Mouse (Mus musculus) limb, embryonic 13.5 days (tissue): ENCODE measurements around the gene Pola2. TPM values are rescaled to one million over a fixed set of nuclear protein-coding genes. Genes with fewer than 3 reads are reported as not detected.
A peak's percentile ranks its signal among the peaks of the same experiment; 100 is the strongest.

Experiments used
- ATAC-seq: fragments of 200-750 bp; cut with Nextera tagmentation; 2 replicates; pipeline ENCODE4 v1.8.0; 2017; ENCODE audit warnings: low read depth, moderate number of reproducible peaks, moderate TSS enrichment; ENCODE audit not compliant: low FRiP score
- H3K27ac ChIP-seq: fragments of 300-500 bp; sonication (generic); 2 replicates; pipeline ENCODE4 v1.5.1; 2015; ENCODE audit warnings: inconsistent platforms, mild to moderate bottlenecking, moderate library complexity
- H3K27me3 ChIP-seq: fragments of 300-500 bp; sonication (generic); 2 replicates; pipeline ENCODE4 v1.6.1; 2015; ENCODE audit warnings: mild to moderate bottlenecking, inconsistent platforms
- H3K36me3 ChIP-seq: fragments of 300-500 bp; sonication (generic); 2 replicates; pipeline ENCODE4 v1.6.1; 2015; ENCODE audit warnings: inconsistent platforms, mild to moderate bottlenecking, moderate library complexity
- H3K4me1 ChIP-seq: fragments of 300-500 bp; sonication (generic); 2 replicates; pipeline ENCODE4 v1.6.1; 2015; ENCODE audit warnings: inconsistent platforms
- H3K4me2 ChIP-seq: fragments of 300-500 bp; sonication (generic); replicated peaks from 2 replicates; pipeline ENCODE4 v1.6.1; 2015; ENCODE audit warnings: inconsistent platforms, mild to moderate bottlenecking, moderate library complexity
- H3K4me3 ChIP-seq: fragments of 300-500 bp; sonication (generic); 2 replicates; pipeline ENCODE4 v1.5.1; 2015; ENCODE audit warnings: moderate library complexity, mild to moderate bottlenecking, inconsistent platforms
- H3K9ac ChIP-seq: fragments of 300-500 bp; sonication (generic); 2 replicates; pipeline ENCODE4 v1.6.1; 2015; ENCODE audit warnings: mild to moderate bottlenecking, inconsistent platforms
- H3K9me3 ChIP-seq: fragments of 300-500 bp; sonication (generic); 2 replicates; pipeline ENCODE4 v1.6.1; 2016; ENCODE audit warnings: inconsistent platforms
- WGBS: fragments of 180-500 bp; shearing (Covaris S2); methylation state at CpG from one replicate; pipeline ENCODE4 v1.1.7; 2015; 5-methylcytosine and 5-hydroxymethylcytosine counted together
- polyA plus RNA-seq: library from polyadenylated mRNA; unstranded; fragments of >200 nt; fragmentation: Nextera tagmentation; extraction: Ambion mirVana; gene quantifications from 2 replicates; pipeline ENCODE4 v1.2.1, GENCODE M21; 2015

The Pola2 gene
- polyA plus RNA-seq, 1 experiment from 2014 or later = 75.7 TPM

DNA sequence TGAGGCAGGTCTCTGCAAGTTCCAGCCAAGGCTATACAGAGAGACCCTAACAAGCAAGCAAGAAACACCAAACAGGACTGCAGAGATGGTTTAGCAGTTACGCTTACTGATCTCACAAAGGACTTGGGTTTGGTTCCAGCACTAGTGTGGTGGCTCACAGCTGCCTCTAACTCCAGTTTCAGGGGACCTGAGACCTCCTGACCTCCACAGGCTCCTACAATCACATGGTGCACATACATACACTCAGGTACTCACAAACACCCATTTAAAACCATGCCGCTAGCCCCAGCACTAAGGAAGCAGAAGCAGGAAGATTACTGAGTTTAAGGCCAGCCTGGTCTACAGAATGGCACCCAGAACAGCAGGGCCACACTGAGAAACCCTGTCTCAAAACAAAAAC, 802 bp upstream of the Pola2 start:
- peak overlapping the region; percentile 81 for H3K4me3 ChIP-seq
- H3K9me3 ChIP-seq = no peaks in the 10 kb centered on the region
- ATAC-seq = no peak
- H3K9ac ChIP-seq = peak overlapping the region; percentile 85
- WGBS = 81% methylated on average over 2 of the region's 2 CpGs
- H3K36me3 ChIP-seq = peaks cover 10% of the 10 kb centered on the region
- H3K27ac ChIP-seq = no peak overlapping the region
- H3K27me3 ChIP-seq = no peaks in the 10 kb centered on the region
- peaks cover 34% of the 10 kb centered on the region for H3K4me1 ChIP-seq
- H3K4me2 ChIP-seq = peak overlapping the region; percentile 77

DNA sequence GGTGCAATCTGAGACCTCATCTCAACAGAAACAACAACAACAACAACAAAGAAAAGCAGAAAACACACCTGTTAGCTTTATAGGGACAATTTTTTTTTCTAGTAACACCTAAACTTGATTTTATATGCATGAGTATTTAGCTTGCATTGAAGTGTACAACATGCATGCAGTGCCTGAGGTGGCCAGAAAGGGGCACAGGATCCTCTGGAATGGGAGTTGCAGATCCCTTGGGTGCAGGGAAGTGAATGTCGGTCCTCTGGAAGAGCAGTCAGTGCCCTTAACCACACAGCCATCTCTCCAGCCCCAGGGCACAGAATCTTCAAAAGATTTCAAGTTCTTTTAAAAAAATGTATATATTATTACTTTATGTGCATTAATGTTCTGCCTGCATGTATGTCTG, 1.4 kb downstream of the Pola2 start:
- Histone ChIP-seq H3K4me1 (peaks cover 34% of the 10 kb centered on the region), H3K27ac (no peak overlapping the region), H3K27me3 (no peaks in the 10 kb centered on the region), H3K36me3 (peaks cover 31% of the 10 kb centered on the region), H3K9me3 (no peaks in the 10 kb centered on the region), H3K4me2 (peak overlapping the region; percentile 77), H3K4me3 (peak overlapping the region; percentile 81), H3K9ac (peak overlapping the region; percentile 85; the same call in 1 of the 2 replicates)
- ATAC-seq = no peak
- WGBS = 24% methylated on average over 1 of the region's 1 CpGs

DNA sequence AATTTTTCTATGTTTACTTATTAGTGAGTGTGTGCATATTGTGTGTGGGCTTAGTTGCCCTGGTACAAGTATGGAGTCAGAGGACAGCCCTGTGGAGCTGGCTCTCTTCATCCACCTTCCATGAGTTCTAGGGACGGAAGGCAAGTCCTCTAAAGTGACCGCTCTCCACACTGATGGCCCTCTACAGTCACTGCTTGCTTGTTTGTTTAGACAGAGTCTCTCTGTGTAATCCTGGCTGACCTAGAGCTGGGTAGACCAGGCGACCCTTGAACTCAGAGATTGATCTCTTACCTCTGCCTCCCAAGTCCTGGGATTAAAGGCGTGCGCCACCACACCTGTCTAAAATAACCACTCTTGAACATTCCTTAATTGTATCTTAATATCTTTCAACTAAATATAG, 6.6 kb downstream of the Pola2 start:
- Histone ChIP-seq H3K4me3 (no peak overlapping the region), H3K9me3 (no peaks in the 10 kb centered on the region), H3K36me3 (peaks cover 77% of the 10 kb centered on the region), H3K4me2 (no peak overlapping the region), H3K27me3 (no peaks in the 10 kb centered on the region), H3K27ac (no peak overlapping the region), H3K4me1 (peaks cover 21% of the 10 kb centered on the region), H3K9ac (no peak overlapping the region)
- WGBS = 91% methylated on average over 5 of the region's 5 CpGs
- no peak for ATAC-seq

DNA sequence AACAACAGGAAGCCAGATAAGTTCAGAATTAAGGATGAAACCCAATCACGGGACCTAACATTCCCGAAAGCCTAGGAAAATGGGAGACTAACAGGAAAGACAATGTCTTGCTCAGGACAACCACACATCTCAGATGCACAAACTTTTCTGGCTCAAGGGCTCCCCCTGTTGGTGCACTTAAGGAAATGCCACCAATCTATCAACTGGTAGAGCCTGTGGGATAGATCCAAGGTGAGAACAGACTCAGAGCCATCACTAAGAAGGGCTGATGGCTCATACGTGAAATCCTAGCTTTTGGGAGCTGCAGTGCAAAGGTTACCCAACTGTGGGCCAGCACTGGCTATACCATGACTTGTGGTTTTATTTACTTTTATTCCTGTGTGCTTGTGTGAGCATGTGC, 7.3 kb downstream of the Pola2 start:
- Histone ChIP-seq H3K36me3 (peaks cover 84% of the 10 kb centered on the region), H3K9ac (no peak overlapping the region), H3K4me1 (peaks cover 16% of the 10 kb centered on the region; the same call in 1 of the 2 replicates), H3K4me2 (no peak overlapping the region), H3K4me3 (no peak overlapping the region), H3K27ac (no peak overlapping the region), H3K27me3 (no peaks in the 10 kb centered on the region), H3K9me3 (no peaks in the 10 kb centered on the region)
- ATAC-seq = peak; percentile 54; the same call in 1 of the 2 replicates
- WGBS = 38% methylated on average over 3 of the region's 3 CpGs

DNA sequence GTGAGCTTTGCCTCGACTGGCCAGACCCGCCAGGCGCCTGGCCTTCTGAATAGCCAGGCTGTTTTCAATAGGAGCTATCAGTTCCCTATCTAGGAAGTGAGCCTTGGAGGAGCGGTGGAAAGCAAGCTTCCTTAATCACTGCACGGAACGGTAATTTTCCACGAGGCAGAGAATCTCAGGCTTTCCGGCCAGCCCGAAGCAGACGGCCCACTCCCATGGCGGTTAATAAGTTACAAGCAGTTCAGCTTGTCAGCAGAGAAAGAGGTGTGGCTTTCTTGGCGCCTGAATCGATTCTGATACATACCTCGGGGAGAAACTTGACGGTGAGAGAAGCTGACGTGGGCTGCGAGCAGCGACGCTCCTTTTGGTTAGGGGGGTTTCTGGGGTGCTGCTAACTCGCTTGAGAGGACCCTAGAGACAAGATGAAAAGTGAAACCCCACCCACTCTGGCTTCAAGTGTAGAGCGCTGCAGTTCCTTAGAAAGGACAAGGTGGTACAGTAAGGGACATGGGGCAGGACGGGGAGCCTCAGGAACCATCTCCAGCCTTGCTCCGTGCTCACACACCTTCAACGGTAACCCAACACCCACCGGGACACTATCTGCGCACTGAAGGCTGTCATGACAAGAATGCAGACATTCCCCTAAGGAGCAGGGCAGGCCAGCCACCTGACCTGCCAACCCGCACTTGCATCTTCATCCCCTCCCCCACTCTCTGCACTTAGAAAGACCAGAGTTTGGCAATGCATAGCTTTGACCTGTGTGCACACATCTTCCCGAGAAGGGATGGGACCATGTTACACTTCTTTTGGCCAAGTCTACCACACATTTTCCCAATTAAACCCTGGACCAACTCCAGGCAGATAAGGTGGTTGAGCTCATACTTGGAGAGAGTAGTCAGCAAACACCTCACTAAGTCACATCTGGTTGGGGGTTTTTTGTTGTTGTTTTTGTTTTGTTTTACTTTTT, 8.0 kb downstream of the Pola2 start:
- peaks cover 9% of the 10 kb centered on the region; the same call in 1 of the 2 replicates for H3K4me1 ChIP-seq
- no peaks in the 10 kb centered on the region for H3K27me3 ChIP-seq
- no peaks in the 10 kb centered on the region for H3K9me3 ChIP-seq
- no peak overlapping the region for H3K27ac ChIP-seq
- no peak overlapping the region for H3K4me2 ChIP-seq
- 85% methylated on average over 28 of the region's 28 CpGs for WGBS
- no peak overlapping the region for H3K4me3 ChIP-seq
- no peak overlapping the region for H3K9ac ChIP-seq
- H3K36me3 ChIP-seq = peaks cover 85% of the 10 kb centered on the region
- no peak; the same call in 1 of the 2 replicates for ATAC-seq

DNA sequence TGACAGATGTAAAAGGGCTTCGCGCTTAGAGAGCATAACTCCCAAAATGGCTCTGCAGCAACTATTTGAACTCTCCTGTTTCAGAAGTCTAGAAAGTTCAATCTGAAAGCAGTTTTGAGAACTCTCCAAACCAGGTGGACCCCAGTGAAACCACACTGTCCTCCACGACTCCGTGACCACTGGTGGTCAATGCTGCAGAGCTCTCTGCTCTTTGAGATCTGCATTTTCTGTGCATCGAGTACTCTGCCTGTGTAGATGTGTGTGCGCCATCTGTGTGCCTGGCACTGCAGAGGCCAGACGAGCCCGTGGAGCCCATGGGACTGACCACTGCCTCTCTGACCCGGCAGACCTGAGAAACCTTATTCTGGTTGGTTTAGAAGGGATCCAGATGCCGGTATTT, 9.1 kb downstream of the Pola2 start:
- Histone ChIP-seq H3K9me3 (no peaks in the 10 kb centered on the region), H3K4me2 (no peak overlapping the region), H3K36me3 (peaks cover 93% of the 10 kb centered on the region), H3K4me3 (no peak overlapping the region), H3K4me1 (peaks cover 7% of the 10 kb centered on the region; the same call in 1 of the 2 replicates), H3K27ac (no peak overlapping the region), H3K27me3 (no peaks in the 10 kb centered on the region), H3K9ac (no peak overlapping the region)
- 87% methylated on average over 10 of the region's 10 CpGs for whole genome bisulfite sequencing
- no peak for ATAC-seq

DNA sequence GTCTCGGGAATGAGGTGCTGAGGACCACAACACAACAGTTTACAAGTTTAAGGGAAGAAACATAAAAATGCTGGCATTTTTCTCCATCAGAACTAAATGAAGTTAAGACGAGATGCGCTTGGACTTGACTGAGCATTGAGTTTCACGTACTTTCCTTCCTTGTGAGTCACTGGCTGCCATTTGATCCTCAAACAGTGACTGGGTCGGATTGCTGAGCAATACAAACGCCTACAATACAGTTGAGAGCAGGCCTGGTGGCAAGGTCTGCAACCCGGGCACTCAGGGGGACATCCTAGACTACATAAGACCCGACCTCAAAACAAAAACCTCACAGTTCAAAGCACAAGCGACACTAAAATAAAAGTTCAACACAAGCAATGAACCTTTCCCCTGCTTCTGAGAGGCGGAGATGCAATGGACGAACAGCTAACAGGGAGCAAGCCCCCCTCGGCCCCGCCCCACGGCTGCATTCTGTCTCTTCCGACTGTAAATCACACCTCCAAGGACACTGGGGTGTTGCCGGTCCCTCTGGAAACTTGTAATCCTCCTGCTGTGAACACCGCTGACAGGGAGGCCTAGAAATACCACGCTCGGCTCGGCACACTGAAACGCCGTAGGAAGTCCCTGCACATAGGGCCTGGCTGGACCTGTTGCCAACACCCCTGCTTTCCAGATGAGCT, 9.8 kb downstream of the Pola2 start:
- 70% methylated on average over 22 of the region's 22 CpGs for WGBS
- H3K27ac ChIP-seq = no peak overlapping the region

DNA sequence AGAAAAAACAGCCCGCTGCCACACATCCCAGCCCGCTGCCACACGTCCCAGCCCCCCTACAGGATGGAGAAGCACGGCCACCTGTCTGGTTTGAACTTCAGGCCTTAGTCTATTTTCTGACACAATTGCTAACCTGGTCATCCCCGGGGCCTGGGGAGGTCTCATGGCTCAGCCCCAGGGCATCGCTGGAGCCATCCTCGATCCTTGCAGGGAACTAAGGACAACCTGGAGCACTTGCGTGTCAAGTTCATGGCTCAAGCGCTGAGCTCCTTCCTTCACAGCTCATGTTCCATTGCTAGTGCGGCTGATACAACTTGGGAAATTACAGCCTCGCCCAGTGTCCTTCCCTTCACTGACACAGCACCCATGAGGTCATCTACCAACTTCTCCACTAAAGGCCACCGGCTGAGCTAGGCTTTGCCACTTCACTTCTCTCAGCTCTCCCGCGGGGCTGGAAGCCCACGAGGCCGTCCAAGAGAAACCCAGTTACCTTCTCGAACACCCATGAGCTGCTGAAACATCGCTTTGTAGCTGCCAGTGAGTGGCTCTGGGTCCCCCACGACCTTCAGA, 10.7 kb downstream of the Pola2 start:
- Histone ChIP-seq H3K9ac (no peak overlapping the region), H3K9me3 (no peaks in the 10 kb centered on the region), H3K4me3 (no peak overlapping the region), H3K27me3 (no peaks in the 10 kb centered on the region), H3K36me3 (peaks cover 92% of the 10 kb centered on the region), H3K4me2 (no peak overlapping the region), H3K27ac (no peak overlapping the region), H3K4me1 (peaks cover 7% of the 10 kb centered on the region; the same call in 1 of the 2 replicates)
- 90% methylated on average over 19 of the region's 19 CpGs for WGBS
- no peak for ATAC-seq

More for the DNA sequence above, 9.8 kb downstream of the Pola2 start:
- peaks cover 92% of the 10 kb centered on the region for H3K36me3 ChIP-seq
- peaks cover 7% of the 10 kb centered on the region; the same call in 1 of the 2 replicates for H3K4me1 ChIP-seq
- no peak overlapping the region for H3K4me3 ChIP-seq
- H3K9ac ChIP-seq = peak overlapping the region; percentile 19; the same call in 1 of the 2 replicates
- no peak for ATAC-seq
- no peak overlapping the region for H3K4me2 ChIP-seq
- H3K9me3 ChIP-seq = no peaks in the 10 kb centered on the region
- no peaks in the 10 kb centered on the region for H3K27me3 ChIP-seq

DNA sequence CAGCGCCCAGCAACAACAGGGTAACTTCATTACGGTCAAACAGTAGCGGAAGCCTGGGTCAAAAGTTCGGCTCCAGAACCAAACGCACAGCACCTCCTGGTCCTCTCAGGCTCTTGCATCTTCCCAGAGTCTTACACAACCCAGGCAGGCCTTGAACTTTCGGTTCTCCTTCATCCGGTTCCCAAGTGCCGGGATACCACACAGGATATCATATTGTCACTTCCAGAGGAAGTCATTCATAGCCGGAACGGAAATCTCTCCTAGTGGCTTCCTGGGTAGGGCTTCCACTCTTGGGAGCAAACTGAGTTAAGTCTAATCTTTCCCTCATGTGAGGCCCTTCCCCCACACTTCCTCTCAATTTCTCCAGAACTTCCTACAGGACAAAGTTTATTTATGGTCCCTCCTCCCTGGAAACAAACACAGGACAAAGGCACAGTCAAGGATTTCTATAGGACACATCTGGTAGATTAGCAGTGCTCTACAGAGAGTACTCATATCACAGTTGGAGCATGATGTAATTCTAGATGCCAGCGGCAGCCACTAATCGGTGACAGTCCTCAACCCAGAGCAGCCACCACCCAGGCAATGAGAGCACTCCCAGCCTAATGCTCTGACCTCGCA, 11.8 kb downstream of the Pola2 start:
- H3K4me3 ChIP-seq = no peak overlapping the region
- H3K9me3 ChIP-seq = no peaks in the 10 kb centered on the region
- H3K4me2 ChIP-seq = no peak overlapping the region
- H3K4me1 ChIP-seq = peaks cover 7% of the 10 kb centered on the region; the same call in 1 of the 2 replicates
- 73% methylated on average over 13 of the region's 13 CpGs for WGBS
- ATAC-seq = no peak
- no peaks in the 10 kb centered on the region for H3K27me3 ChIP-seq
- H3K9ac ChIP-seq = no peak overlapping the region
- no peak overlapping the region for H3K27ac ChIP-seq
- H3K36me3 ChIP-seq = peaks cover 93% of the 10 kb centered on the region

DNA sequence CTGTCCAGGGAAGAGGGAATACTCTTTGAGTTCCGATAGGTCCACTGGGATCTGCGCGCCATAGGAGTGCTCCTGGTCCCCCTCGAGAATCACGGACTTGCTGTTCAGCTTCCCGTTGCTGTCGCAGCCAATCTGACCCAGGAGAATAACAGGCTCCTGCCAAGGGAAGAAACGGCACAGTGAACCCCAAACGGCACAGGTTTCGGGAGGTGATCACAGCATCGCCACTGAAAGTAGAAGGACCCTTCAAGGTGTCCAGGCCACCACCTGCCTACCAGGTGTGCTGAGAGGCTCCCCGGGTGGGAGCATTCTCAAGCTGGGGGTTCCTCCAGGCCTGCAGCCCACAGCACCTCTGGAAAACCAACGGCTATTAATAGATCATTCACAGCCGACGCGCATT, 12.4 kb downstream of the Pola2 start:
- Histone ChIP-seq H3K27ac (no peak overlapping the region), H3K36me3 (peaks cover 93% of the 10 kb centered on the region), H3K9ac (no peak overlapping the region), H3K4me1 (peaks cover 7% of the 10 kb centered on the region; the same call in 1 of the 2 replicates), H3K27me3 (no peaks in the 10 kb centered on the region), H3K9me3 (no peaks in the 10 kb centered on the region), H3K4me2 (no peak overlapping the region), H3K4me3 (no peak overlapping the region)
- WGBS = 88% methylated on average over 16 of the region's 16 CpGs
- no peak for ATAC-seq

DNA sequence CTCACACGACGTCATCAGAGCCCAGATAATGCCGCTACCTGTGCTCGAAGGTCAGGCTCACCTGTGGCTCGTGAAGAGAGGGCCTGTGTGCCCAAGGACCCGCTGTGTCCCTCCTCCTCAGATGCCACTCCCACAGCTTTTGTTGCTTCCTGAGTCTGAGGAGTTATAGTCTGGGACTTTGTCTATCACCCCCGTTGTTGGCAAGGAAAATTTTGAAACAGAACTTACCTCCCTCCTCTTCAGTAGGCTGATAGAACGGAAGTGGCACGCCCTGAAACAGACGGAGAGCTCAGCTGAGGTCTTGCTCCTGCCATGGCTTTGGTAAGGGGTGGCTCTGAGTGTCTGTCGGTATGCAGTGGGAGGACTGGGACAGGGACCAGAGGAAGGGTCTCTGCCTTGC, 13.8 kb downstream of the Pola2 start:
- no peak overlapping the region for H3K27ac ChIP-seq
- no peak overlapping the region for H3K9ac ChIP-seq
- no peak overlapping the region for H3K4me2 ChIP-seq
- H3K36me3 ChIP-seq = peaks cover 96% of the 10 kb centered on the region
- no peak overlapping the region for H3K4me3 ChIP-seq
- H3K4me1 ChIP-seq = peaks cover 1% of the 10 kb centered on the region; the same call in 1 of the 2 replicates
- H3K27me3 ChIP-seq = no peaks in the 10 kb centered on the region
- no peaks in the 10 kb centered on the region for H3K9me3 ChIP-seq
- no peak for ATAC-seq
- 95% methylated on average over 11 of the region's 11 CpGs for WGBS
